Mouse (Mus musculus) CH12.LX (cell line): ENCODE data around the gene Dpy19l2. TPM values are rescaled to one million over a fixed set of nuclear protein-coding genes. Genes with fewer than 3 reads are reported as not detected.
A peak's percentile ranks its signal among the peaks of the same experiment; 100 is the strongest.

Experiments used
- DNase-seq: peaks from one replicate; pipeline ENCODE4 v3.0.0-alpha.2; 2013; ENCODE audit errors: extremely low read depth
- H3K27ac ChIP-seq: 2 replicates; pipeline ENCODE4 v1.5.1; 2012; ENCODE audit warnings: low read depth, mild to moderate bottlenecking, control low read depth, moderate library complexity; ENCODE audit not compliant: insufficient read depth
- H3K27me3 ChIP-seq: replicated peaks from 2 replicates; pipeline ENCODE3; 2012; ENCODE audit warnings: inconsistent platforms
- H3K36me3 ChIP-seq, 2 experiments: replicated peaks in 1 of 2; 2 replicates each; pipeline versions ENCODE3 to v1.6.1; 2012; ENCODE audit warnings: inconsistent platforms in 1 of 2, low read length in 1 of 2, mild to moderate bottlenecking in 1 of 2, mixed read lengths in 1 of 2, moderate library complexity in 1 of 2; ENCODE audit not compliant: control insufficient read depth in 1 of 2, insufficient read depth in 1 of 2
- H3K4me1 ChIP-seq, 2 experiments: 2 replicates each; pipeline ENCODE4 v1.6.1; 2012; ENCODE audit warnings: inconsistent platforms in 1 of 2, moderate library complexity in 1 of 2; ENCODE audit not compliant: insufficient read depth in 2 of 2, control insufficient read depth in 1 of 2
- H3K4me2 ChIP-seq: 2 replicates; pipeline ENCODE4 v1.6.1; 2012; ENCODE audit warnings: low read depth, mild to moderate bottlenecking, control low read depth; ENCODE audit not compliant: poor library complexity, insufficient read depth, severe bottlenecking
- H3K4me3 ChIP-seq, 3 experiments: fragments of 150-350 bp in 1 of 3; sonication (generic) in 1 of 3; replicated peaks in 1 of 3; 2 replicates each; pipeline versions ENCODE3 to v1.5.1; 2011 to 2012; ENCODE audit warnings: low read depth in 2 of 3, low read length in 2 of 3, mild to moderate bottlenecking in 2 of 3, moderate library complexity in 2 of 3, control low read depth in 1 of 3, improper control_type of control experiment in 1 of 3, inconsistent platforms in 1 of 3, mixed read lengths in 1 of 3; ENCODE audit not compliant: poor library complexity in 1 of 3
- H3K79me2 ChIP-seq: replicated peaks from 2 replicates; pipeline ENCODE4 v1.6.1; 2012; ENCODE audit warnings: mild to moderate bottlenecking, moderate library complexity; ENCODE audit not compliant: control insufficient read depth, poor library complexity, insufficient read depth, severe bottlenecking; ENCODE audit errors: extremely low read depth
- H3K9ac ChIP-seq: 2 replicates; pipeline ENCODE4 v1.6.1; 2012; ENCODE audit warnings: low read depth, mild to moderate bottlenecking, control low read depth, moderate library complexity; ENCODE audit not compliant: insufficient read depth
- H3K9me3 ChIP-seq: replicated peaks from 2 replicates; pipeline ENCODE3; 2012; ENCODE audit warnings: low read length, inconsistent platforms, mixed read lengths
- BHLHE40 ChIP-seq: IDR thresholded peaks from 2 replicates; pipeline ENCODE4 v1.6.1; 2011; ENCODE audit warnings: mild to moderate bottlenecking, low read depth, low read length, improper control_type of control experiment
- CTCF ChIP-seq, 2 experiments: IDR thresholded peaks in 1 of 2; conservative IDR thresholded peaks in 1 of 2; 2 replicates each; pipeline ENCODE4 v1.5.1; 2011 to 2012; ENCODE audit warnings: low read depth in 2 of 2, low read length in 2 of 2, improper control_type of control experiment in 1 of 2, inconsistent platforms in 1 of 2, mild to moderate bottlenecking in 1 of 2, moderate library complexity in 1 of 2
- EP300 ChIP-seq: IDR thresholded peaks from 2 replicates; pipeline ENCODE4 v1.6.1; 2011; ENCODE audit warnings: low read length, improper control_type of control experiment
- ETS1 ChIP-seq: conservative IDR thresholded peaks from 2 replicates; pipeline ENCODE4 v1.6.1; 2012; ENCODE audit warnings: low read depth, mild to moderate bottlenecking, inconsistent platforms, low read length, improper control_type of control experiment, moderate library complexity
- HCFC1 ChIP-seq: IDR thresholded peaks from 2 replicates; pipeline ENCODE4 v1.6.1; 2012; ENCODE audit warnings: low read depth, mild to moderate bottlenecking, inconsistent platforms, low read length, improper control_type of control experiment
- JUN ChIP-seq: IDR thresholded peaks from 2 replicates; pipeline ENCODE4 v1.6.1; 2011; ENCODE audit warnings: low read depth, mild to moderate bottlenecking, low read length, improper control_type of control experiment, moderate library complexity; ENCODE audit not compliant: insufficient read depth
- JUND ChIP-seq: conservative IDR thresholded peaks from 2 replicates; pipeline ENCODE4 v1.6.1; 2011; ENCODE audit warnings: low read depth, low read length, improper control_type of control experiment
- KAT2A ChIP-seq: IDR thresholded peaks from 2 replicates; pipeline ENCODE4 v1.6.1; 2012; ENCODE audit warnings: low read length, improper control_type of control experiment, inconsistent platforms; ENCODE audit not compliant: insufficient replicate concordance
- MAZ ChIP-seq: IDR thresholded peaks from 2 replicates; pipeline ENCODE4 v1.6.1; 2012; ENCODE audit warnings: low read depth, mild to moderate bottlenecking, inconsistent platforms, low read length, improper control_type of control experiment, moderate library complexity
- MXI1 ChIP-seq: IDR thresholded peaks from 2 replicates; pipeline ENCODE4 v1.6.1; 2011; ENCODE audit warnings: mild to moderate bottlenecking, low read depth, low read length, improper control_type of control experiment
- MYC ChIP-seq: IDR thresholded peaks from 2 replicates; pipeline ENCODE4 v1.6.1; 2011; ENCODE audit warnings: low read depth, mild to moderate bottlenecking, improper control_type of control experiment, low read length
- NRF1 ChIP-seq: IDR thresholded peaks from 2 replicates; pipeline ENCODE4 v1.6.1; 2014; ENCODE audit warnings: low read depth, mild to moderate bottlenecking, inconsistent platforms, low read length, improper control_type of control experiment, moderate library complexity
- PAX5 ChIP-seq: IDR thresholded peaks from 2 replicates; pipeline ENCODE4 v1.6.1; 2012; ENCODE audit warnings: low read length, inconsistent platforms, mixed read lengths
- RAD21 ChIP-seq: IDR thresholded peaks from 2 replicates; pipeline ENCODE4 v1.6.1; 2011; ENCODE audit warnings: low read depth, mild to moderate bottlenecking, low read length, improper control_type of control experiment, moderate library complexity
- SIN3A ChIP-seq: IDR thresholded peaks from 2 replicates; pipeline ENCODE4 v1.6.1; 2012; ENCODE audit warnings: low read length, improper control_type of control experiment, inconsistent platforms
- SMC3 ChIP-seq: IDR thresholded peaks from 2 replicates; pipeline ENCODE4 v1.6.1; 2011; ENCODE audit warnings: low read depth, low read length, improper control_type of control experiment
- TCF12 ChIP-seq: IDR thresholded peaks from 2 replicates; pipeline ENCODE4 v1.6.1; 2014; ENCODE audit warnings: low read depth, mild to moderate bottlenecking, inconsistent platforms, low read length, improper control_type of control experiment
- USF1 ChIP-seq: IDR thresholded peaks from 2 replicates; pipeline ENCODE4 v1.6.1; 2014; ENCODE audit warnings: low read depth, mild to moderate bottlenecking, inconsistent platforms, low read length, improper control_type of control experiment
- ZKSCAN1 ChIP-seq: IDR thresholded peaks from 2 replicates; pipeline ENCODE4 v1.6.1; 2012; ENCODE audit warnings: low read depth, inconsistent platforms, low read length, improper control_type of control experiment, borderline replicate concordance
- ZMIZ1 ChIP-seq: IDR thresholded peaks from 2 replicates; pipeline ENCODE4 v1.6.1; 2012; ENCODE audit warnings: low read depth, mild to moderate bottlenecking, inconsistent platforms, low read length, improper control_type of control experiment
- ZNF384 ChIP-seq: IDR thresholded peaks from 2 replicates; pipeline ENCODE4 v1.6.1; 2012; ENCODE audit warnings: low read depth, low read length, improper control_type of control experiment, inconsistent platforms
- dilution Hi-C: fragments of 300-500 bp; cut with MboI; formaldehyde crosslinking; loops from 2 replicates; pipeline ENCODE4 v1.14.3; 2020; ENCODE audit warnings: low sequenced_read_pairs; ENCODE audit not compliant: extremely low pct_unique_long_range_greater_than_20kb, extremely low pct_ligation_motif_present
- in situ Hi-C: fragments of 300-500 bp; cut with MboI; formaldehyde crosslinking; loops from 3 replicates; pipeline ENCODE4 v1.14.3; 2019; ENCODE audit warnings: low sequenced_read_pairs, low pct_ligation_motif_present, low pct_unique_long_range_greater_than_20kb, mixed read lengths
- polyA plus RNA-seq: library from polyadenylated mRNA; unstranded; fragments of >175 nt; gene quantifications from 2 replicates; pipeline ENCODE4 v1.2.1, GENCODE M21; 2012; ENCODE audit warnings: low read depth; ENCODE audit not compliant: insufficient read length
- total RNA-seq, 2 experiments: library from RNA; depleted of rRNA; stranded (reverse); fragments of 300-350 nt in 1 of 2; fragments of >200 nt in 1 of 2; gene quantifications; 2 replicates each; pipeline ENCODE4 v1.2.3; 2012 to 2014

Dpy19l2 gene
- total and polyA plus RNA-seq, 3 experiments = not detected

DNA sequence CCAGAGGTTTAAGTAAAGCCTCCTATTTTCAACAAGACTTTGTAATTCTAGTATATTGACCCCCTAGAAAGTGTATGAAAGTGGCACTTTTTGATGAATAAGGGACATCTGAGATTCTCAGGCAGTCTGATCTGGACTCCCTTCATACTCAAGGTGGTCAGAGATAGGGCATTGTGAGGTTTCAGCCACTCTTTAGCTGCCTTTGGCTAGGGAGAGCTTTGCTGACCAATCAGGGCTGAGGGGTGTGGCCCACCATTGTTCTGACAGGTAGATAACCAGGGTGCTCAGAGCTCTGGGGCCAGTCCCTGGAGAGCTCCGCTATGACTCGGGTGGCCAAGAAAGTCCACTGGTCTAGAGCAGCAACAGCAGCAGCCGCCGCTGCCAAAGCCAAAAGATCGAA is 71.2 kb downstream of the Dpy19l2 start, which contains the start of gene Cypt4:
Cypt4 (plus strand) TSS at position 301 of the 400 bp plus-strand sequence.
- in situ Hi-C loops = no loop called here
- no peak for DNase-seq
- H3K4me1 ChIP-seq = no peaks in the 10 kb centered on the region
- H3K9ac ChIP-seq = no peak within 1 kb of the TSS
- no peaks in the 10 kb centered on the region for H3K9me3 ChIP-seq
- no peaks in the 10 kb centered on the region for H3K79me2 ChIP-seq
- no peak within 1 kb of the TSS for H3K4me3 ChIP-seq
- TF ChIP-seq JUND (no peak), MYC (no peak), MXI1 (no peak), EP300 (no peak), ETS1 (no peak), KAT2A (no peak), NRF1 (no peak), SIN3A (no peak), BHLHE40 (no peak), JUN (no peak), USF1 (no peak), PAX5 (no peak), TCF12 (no peak), HCFC1 (no peak), ZNF384 (no peak), ZMIZ1 (no peak)
- TF ChIP-seq, all 38 proteins: peak for 0
- dilution Hi-C loops = no loop called here
- Histone ChIP-seq H3K27me3 (no peaks in the 10 kb centered on the region), H3K27ac (no peak within 1 kb of the TSS), H3K36me3 (no peaks in the 10 kb centered on the region), H3K4me2 (peak within 1 kb of the TSS; percentile 40; the same call in 1 of the 2 replicates)

GRCm38 (mm10) chr9:24538159-24538558 is 157.9 kb downstream of the Dpy19l2 start:
- dilution Hi-C loops (no loop called here), in situ Hi-C loops (no loop called here)
- H3K4me3 ChIP-seq = no peak overlapping the region
- no peaks in the 10 kb centered on the region for H3K4me1 ChIP-seq
- H3K36me3 ChIP-seq = no peaks in the 10 kb centered on the region
- TF ChIP-seq RAD21 (peak; percentile 47), CTCF (conservative IDR thresholded peaks at IDR 0.05 in 1 of 2, IDR thresholded peaks at IDR 0.05 in 1 of 2; ENCODE audit: low read depth in 2 of 2, low read length in 2 of 2) (peak in 1 of 2 experiments; percentile 48; a peak in 1 of 4 replicates), USF1 (no peak), MAZ (no peak), SMC3 (peak; percentile 14; the same call in 1 of the 2 replicates), ZKSCAN1 (no peak)
- no peak overlapping the region for H3K9ac ChIP-seq
- no peaks in the 10 kb centered on the region for H3K27me3 ChIP-seq
- DNase-seq = no peak
- no peaks in the 10 kb centered on the region for H3K79me2 ChIP-seq
- H3K4me2 ChIP-seq = no peak overlapping the region
- H3K9me3 ChIP-seq = no peaks in the 10 kb centered on the region
- H3K27ac ChIP-seq = no peak overlapping the region
